Mouse (Mus musculus) midbrain, embryonic 15.5 days (tissue): ENCODE results near the gene Ccdc97. TPM values are rescaled to one million over a fixed set of nuclear protein-coding genes. Genes with fewer than 3 reads are reported as not detected.

Source experiments
- ATAC-seq: fragments of 200-750 bp; cut with Nextera tagmentation; replicated peaks from 2 replicates; pipeline ENCODE4 v1.8.0; 2017; ENCODE audit warnings: moderate TSS enrichment
- H3K27ac ChIP-seq: fragments of 300-500 bp; sonication (generic); 2 replicates; pipeline ENCODE4 v1.5.1; 2015; ENCODE audit warnings: mild to moderate bottlenecking, inconsistent platforms
- H3K27me3 ChIP-seq: fragments of 300-500 bp; sonication (generic); replicated peaks from 2 replicates; pipeline ENCODE4 v1.6.1; 2015; ENCODE audit warnings: inconsistent platforms
- H3K36me3 ChIP-seq: fragments of 300-500 bp; sonication (generic); replicated peaks from 2 replicates; pipeline ENCODE4 v1.6.1; 2015; ENCODE audit warnings: inconsistent platforms
- H3K4me1 ChIP-seq: fragments of 300-500 bp; sonication (generic); 2 replicates; pipeline ENCODE4 v1.6.1; 2015; ENCODE audit warnings: inconsistent platforms
- H3K4me2 ChIP-seq: fragments of 300-500 bp; sonication (generic); 2 replicates; pipeline ENCODE4 v1.6.1; 2015; ENCODE audit warnings: inconsistent platforms, mild to moderate bottlenecking, moderate library complexity
- H3K4me3 ChIP-seq: fragments of 300-500 bp; sonication (generic); 2 replicates; pipeline ENCODE4 v1.5.1; 2015; ENCODE audit warnings: mild to moderate bottlenecking, inconsistent platforms
- H3K9ac ChIP-seq: fragments of 300-500 bp; sonication (generic); 2 replicates; pipeline ENCODE4 v1.6.1; 2015; ENCODE audit warnings: mild to moderate bottlenecking, inconsistent platforms
- H3K9me3 ChIP-seq: fragments of 300-500 bp; sonication (generic); 2 replicates; pipeline ENCODE4 v1.6.1; 2016; ENCODE audit warnings: inconsistent platforms
- WGBS: fragments of 180-500 bp; shearing (Covaris S2); methylation state at CpG from one replicate; pipeline ENCODE4 v1.1.7; 2015; ENCODE audit warnings: mixed read lengths; 5-methylcytosine and 5-hydroxymethylcytosine counted together
- polyA plus RNA-seq: library from polyadenylated mRNA; unstranded; fragments of >200 nt; fragmentation: Nextera tagmentation; extraction: Ambion mirVana; gene quantifications from 2 replicates; pipeline ENCODE4 v1.2.1, GENCODE M21; 2015

Ccdc97 gene
- polyA plus RNA-seq, 1 experiment from 2014 or later, result 40.2 TPM

DNA sequence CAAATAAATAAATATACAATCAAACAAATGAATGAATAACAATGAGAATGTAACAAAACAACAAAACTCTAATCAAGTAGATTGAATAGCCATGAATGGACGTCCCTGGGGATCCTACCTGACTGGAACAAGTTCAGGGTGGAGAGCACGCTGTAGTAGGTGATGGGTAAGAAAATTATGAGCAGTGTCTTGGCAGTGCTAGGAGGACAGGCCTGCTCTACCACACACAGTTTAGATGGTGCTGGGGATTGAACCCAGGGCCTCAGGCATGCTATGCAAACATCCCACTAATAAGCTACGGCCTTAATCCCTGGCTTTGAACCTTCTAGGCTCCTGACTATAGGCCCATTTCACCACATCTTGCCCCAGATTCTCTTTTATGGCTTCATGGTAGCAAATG, 1.4 kb downstream of the Ccdc97 start:
- no peak overlapping the region for H3K27ac ChIP-seq
- H3K36me3 ChIP-seq, result peaks cover 43% of the 10 kb centered on the region
- no peak for ATAC-seq
- 93% methylated on average over 3 of the region's 3 CpGs for WGBS
- 0 out of 2 replicates have a peak overlapping the region, but pooled peaks have one; percentile 76 for H3K4me3 ChIP-seq
- peaks cover 23% of the 10 kb centered on the region for H3K4me1 ChIP-seq
- H3K27me3 ChIP-seq, result no peaks in the 10 kb centered on the region
- no peak overlapping the region for H3K9ac ChIP-seq
- no peaks in the 10 kb centered on the region for H3K9me3 ChIP-seq
- peak overlapping the region; percentile 72; the same call in 1 of the 2 replicates for H3K4me2 ChIP-seq

DNA sequence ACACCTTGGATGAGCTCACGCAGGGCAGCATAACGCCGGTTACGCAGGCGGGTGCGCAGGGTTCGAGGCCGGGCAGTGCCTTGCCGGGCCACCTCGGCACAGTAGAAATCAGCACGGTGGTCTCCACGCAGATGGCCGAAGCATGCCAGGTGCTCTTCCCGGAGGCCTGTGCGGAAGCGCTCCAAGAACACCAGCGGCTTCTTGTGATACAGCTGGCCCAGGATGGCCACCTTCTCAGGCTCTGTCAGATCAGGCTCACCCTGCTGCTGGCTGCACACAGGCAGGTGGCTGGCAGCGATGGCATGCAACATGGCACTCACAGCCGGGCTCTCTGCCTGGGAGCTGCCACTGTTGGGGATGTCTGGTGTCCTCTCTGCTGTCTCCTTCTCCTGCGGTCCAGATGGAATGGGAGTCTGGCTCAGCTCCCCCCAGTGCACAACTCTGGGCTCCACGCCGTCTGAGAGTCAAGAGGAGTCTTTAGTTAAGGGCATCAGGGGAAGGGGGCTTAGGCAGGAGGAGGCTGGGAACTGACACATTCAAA, 3.1 kb downstream of the Ccdc97 start:
- H3K27ac ChIP-seq, result no peak overlapping the region
- H3K9ac ChIP-seq, result no peak overlapping the region
- H3K9me3 ChIP-seq, result no peaks in the 10 kb centered on the region
- no peak overlapping the region for H3K4me2 ChIP-seq
- H3K27me3 ChIP-seq, result no peaks in the 10 kb centered on the region
- no peak overlapping the region for H3K4me3 ChIP-seq
- H3K36me3 ChIP-seq, result peaks cover 34% of the 10 kb centered on the region
- 97% methylated on average over 22 of the region's 22 CpGs for WGBS
- ATAC-seq, result no peak
- H3K4me1 ChIP-seq, result peaks cover 27% of the 10 kb centered on the region

DNA sequence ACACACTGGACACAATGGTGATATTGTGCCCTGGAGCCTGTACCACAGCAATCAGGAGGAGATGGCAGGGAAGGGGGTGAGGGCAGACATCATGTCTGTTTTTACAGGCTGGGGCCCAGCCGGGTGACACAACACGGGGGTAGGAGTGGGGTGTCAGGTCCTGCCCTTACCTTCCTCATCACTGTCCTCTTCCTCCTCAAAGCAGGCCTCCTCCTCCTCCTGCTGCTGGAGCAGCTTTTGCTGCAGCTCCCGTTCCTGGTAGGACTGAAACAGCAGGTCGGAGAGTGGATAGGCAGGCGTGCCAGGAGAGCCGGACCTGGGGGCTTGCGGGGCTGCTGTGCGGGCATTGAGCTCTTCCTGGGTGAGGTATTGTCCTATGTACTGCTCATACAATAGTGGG, 4.3 kb downstream of the Ccdc97 start:
- Histone ChIP-seq H3K4me2 (no peak overlapping the region), H3K36me3 (peaks cover 30% of the 10 kb centered on the region), H3K27me3 (no peaks in the 10 kb centered on the region), H3K9me3 (no peaks in the 10 kb centered on the region), H3K4me3 (no peak overlapping the region), H3K4me1 (peaks cover 36% of the 10 kb centered on the region), H3K9ac (no peak overlapping the region), H3K27ac (no peak overlapping the region)
- ATAC-seq, result no peak
- WGBS, result 96% methylated on average over 8 of the region's 8 CpGs

DNA sequence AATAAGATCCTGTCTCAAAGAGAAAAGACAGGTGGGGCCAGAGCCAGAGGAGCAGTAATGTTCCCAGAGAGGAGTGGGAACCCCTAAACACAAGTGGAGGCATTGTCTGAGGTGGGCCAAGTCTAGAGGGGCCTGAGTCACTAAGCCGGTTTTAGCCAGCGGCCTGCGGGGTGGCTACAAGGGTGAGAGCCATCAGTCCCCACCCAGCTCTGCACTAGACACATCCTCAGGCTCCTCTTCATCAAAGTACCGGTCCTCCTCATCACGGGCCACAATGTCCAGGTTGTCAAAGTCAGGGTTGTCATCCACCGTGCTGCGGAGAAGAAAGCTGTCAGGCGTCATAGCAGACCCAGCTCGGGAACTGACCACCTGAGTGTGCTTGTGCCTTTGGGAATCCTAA, 6.1 kb downstream of the Ccdc97 start:
- H3K4me1 ChIP-seq, result peaks cover 25% of the 10 kb centered on the region
- H3K9ac ChIP-seq, result no peak overlapping the region
- no peak overlapping the region for H3K27ac ChIP-seq
- ATAC-seq, result no peak
- H3K27me3 ChIP-seq, result no peaks in the 10 kb centered on the region
- peaks cover 30% of the 10 kb centered on the region for H3K36me3 ChIP-seq
- WGBS, result 96% methylated on average over 9 of the region's 9 CpGs
- no peak overlapping the region for H3K4me3 ChIP-seq
- H3K4me2 ChIP-seq, result no peak overlapping the region
- H3K9me3 ChIP-seq, result no peaks in the 10 kb centered on the region

DNA sequence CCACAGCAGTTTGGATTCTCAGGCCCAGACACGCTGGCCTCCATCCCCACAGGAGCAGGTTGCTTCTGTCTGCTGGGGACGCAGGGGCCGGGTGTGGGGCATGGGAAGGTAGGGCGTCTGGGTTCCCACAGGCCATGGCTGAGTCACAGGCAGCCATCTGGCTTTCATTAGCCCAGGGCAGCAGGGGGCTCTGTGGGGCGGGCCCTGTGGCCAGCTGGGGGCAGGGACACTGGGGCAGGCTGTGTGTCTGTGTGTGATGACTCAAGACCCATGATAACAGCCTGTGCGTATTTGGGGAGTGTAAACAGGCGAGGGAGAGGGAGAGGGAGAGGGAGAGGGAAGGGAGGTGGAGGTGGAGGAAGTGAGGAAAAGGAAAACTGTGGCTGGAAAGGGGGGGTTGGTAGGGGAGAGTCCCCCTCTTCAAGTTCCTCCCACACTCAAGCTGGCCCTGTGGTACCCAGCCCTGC, 7.1 kb downstream of the Ccdc97 start:
- Histone ChIP-seq H3K4me1 (peaks cover 17% of the 10 kb centered on the region), H3K9me3 (no peaks in the 10 kb centered on the region), H3K4me2 (no peak overlapping the region), H3K4me3 (no peak overlapping the region), H3K9ac (no peak overlapping the region), H3K36me3 (peaks cover 30% of the 10 kb centered on the region), H3K27me3 (no peaks in the 10 kb centered on the region), H3K27ac (no peak overlapping the region)
- 0 out of 2 replicates have a peak, but pooled peaks have one; percentile 15 for ATAC-seq
- WGBS, result 32% methylated on average over 7 of the region's 7 CpGs

DNA sequence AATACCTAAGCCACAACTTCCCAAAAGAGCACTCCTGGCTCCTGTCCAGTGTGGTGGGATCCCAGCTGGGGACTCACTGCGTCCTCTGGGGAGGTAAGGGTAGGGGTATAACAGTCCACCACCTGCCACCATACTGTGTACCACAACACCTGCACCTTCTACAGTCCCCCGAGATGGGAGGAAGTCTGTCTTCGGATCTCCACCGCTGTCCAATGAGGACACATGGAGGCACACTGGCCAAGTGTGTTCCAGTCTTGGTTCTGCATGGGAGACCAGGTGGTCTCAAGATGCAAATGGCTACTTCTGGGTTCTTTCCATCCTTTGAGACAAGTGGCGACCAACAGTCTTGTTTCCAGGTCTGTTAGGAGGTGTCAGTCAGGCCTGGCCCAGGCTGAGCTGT, 7.7 kb downstream of the Ccdc97 start:
- Histone ChIP-seq H3K9ac (no peak overlapping the region), H3K27ac (no peak overlapping the region), H3K4me1 (peaks cover 17% of the 10 kb centered on the region), H3K27me3 (no peaks in the 10 kb centered on the region), H3K4me2 (no peak overlapping the region), H3K9me3 (no peaks in the 10 kb centered on the region), H3K4me3 (no peak overlapping the region), H3K36me3 (peaks cover 29% of the 10 kb centered on the region)
- WGBS, result 60% methylated on average over 5 of the region's 5 CpGs
- ATAC-seq, result no peak

DNA sequence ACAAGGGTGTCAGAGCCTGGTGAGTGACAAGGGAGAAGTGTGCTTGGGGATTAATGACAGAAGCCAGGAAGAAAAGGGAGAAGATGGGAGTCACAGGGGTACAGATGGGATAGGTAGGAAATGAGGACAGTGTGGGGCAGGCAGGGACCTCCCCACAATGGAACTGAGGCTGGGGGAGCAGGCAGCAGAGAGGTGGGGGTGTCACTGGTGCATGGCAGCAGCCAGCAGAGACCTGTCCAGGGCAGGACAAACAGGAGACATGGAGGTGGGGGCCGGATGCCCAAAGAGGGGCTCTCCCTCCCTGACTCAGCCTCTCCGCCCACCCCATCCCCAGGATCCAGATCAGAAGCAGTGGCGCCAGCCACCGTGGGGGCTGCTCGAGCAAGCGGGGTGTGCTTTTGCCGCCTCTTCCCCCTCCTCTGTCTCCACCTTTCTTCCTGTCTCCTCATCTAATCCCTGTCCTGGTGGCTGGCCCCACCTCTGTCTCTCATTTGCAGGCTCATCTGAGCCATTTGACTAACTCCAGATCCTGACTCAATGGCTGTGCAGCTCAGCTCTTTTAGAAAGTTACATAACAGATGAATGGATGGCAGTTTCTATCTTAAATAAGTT, 8.3 kb downstream of the Ccdc97 start:
- 7% methylated on average over 6 of the region's 7 CpGs for WGBS
- H3K9ac ChIP-seq, result peak overlapping the region; percentile 34; the same call in 1 of the 2 replicates
- H3K4me2 ChIP-seq, result peak overlapping the region; percentile 8; the same call in 1 of the 2 replicates
- H3K4me3 ChIP-seq, result no peak overlapping the region
- H3K9me3 ChIP-seq, result no peaks in the 10 kb centered on the region
- H3K27me3 ChIP-seq, result no peaks in the 10 kb centered on the region
- H3K36me3 ChIP-seq, result peaks cover 24% of the 10 kb centered on the region
- no peak overlapping the region for H3K27ac ChIP-seq
- ATAC-seq, result peak; percentile 28; the same call in 1 of the 2 replicates
- H3K4me1 ChIP-seq, result peaks cover 17% of the 10 kb centered on the region

DNA sequence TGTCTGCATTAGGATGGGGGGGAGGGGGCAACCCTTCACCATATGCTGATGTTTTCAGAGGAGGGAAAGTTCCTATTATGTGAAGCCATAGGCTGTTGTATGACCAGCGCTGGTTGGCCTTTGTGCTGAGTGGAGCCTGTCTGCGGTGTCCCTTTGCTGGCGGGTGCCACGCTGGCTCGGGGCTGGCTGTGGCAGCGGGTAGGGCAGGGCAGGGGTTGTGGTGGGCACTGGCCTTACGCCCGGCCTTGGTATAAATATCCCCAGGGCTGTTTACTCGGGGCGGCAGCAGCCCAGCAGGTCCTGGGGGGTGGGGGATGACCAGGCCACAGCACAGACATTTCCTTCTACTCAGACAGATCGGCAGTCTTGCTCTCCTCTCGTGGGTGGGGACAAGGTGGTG, 8.9 kb downstream of the Ccdc97 start:
- Histone ChIP-seq H3K4me1 (peaks cover 20% of the 10 kb centered on the region), H3K4me2 (no peak overlapping the region), H3K27me3 (no peaks in the 10 kb centered on the region), H3K9me3 (no peaks in the 10 kb centered on the region), H3K9ac (peak overlapping the region; percentile 34), H3K4me3 (no peak overlapping the region), H3K27ac (no peak overlapping the region), H3K36me3 (peaks cover 17% of the 10 kb centered on the region)
- peak; percentile 7; the same call in 1 of the 2 replicates for ATAC-seq
- WGBS, result 17% methylated on average over 12 of the region's 12 CpGs

DNA sequence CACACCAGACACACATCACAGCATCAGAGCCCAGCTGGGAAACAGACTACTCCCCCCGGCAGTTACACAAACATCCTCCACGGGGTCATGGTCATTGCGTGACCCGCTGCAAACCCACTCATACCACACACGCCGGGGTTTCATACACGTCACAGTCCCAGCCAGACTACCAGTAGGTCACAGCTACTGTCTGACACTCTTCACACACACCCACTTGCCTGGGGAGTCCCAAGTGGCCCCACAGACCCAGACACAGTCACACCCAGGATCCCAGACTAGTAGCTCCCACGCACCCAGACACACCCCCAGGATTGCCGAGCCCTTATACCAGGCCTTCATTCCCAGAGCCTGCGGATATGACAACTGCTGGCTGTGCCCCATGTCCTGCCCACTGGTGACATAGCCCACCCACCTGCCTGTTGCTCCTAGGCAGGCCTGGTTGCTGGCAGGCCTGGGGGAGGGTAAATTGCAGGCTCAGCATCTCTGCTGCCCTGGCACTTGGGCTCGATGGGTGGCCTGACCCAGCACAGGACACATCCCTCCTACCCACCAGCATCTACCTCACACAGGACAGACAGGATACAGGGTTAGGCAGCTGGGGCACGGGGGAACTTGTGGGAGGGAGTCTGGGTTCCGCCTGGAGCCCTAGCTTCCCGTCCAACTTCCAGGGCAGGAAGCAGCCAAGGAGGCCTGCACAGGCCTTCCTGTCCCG, 11.2 kb downstream of the Ccdc97 start:
- peaks cover 31% of the 10 kb centered on the region for H3K4me1 ChIP-seq
- ATAC-seq, result no peak
- 73% methylated on average over 15 of the region's 15 CpGs for WGBS
- H3K27ac ChIP-seq, result peak overlapping the region; percentile 38; the same call in 1 of the 2 replicates
- H3K4me2 ChIP-seq, result no peak overlapping the region
- H3K36me3 ChIP-seq, result no peaks in the 10 kb centered on the region
- no peak overlapping the region for H3K4me3 ChIP-seq
- H3K9me3 ChIP-seq, result no peaks in the 10 kb centered on the region
- H3K27me3 ChIP-seq, result peaks cover 10% of the 10 kb centered on the region; the same call in 1 of the 2 replicates
- no peak overlapping the region for H3K9ac ChIP-seq

DNA sequence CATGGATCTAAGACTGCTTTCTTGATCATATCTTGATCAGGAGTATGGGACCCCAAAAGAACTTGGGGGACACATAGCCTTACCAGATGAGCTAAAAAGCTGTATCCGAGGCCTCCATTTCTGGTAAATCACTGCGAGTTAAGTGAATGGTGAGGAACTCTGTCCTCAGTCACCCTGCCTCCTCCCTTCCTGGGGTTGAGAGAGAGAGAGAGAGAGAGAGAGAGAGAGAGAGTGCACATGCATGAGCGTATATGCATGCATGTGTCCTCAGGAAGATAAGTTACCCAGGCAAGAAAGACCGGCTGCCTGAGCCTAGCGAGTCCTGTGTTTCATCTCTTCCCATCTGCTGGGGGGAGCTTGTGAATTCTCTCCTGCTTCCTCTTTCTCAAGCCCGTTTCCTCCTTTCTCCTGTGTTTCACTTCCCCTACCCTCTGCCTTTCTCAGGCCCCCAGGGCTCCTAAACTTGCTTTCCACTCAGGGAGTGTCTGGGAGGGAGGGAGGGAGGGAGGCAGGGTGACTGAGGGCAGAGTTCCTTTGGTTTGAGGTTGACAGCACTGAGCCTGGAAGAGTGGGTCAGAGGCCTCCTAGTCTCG, 12.2 kb downstream of the Ccdc97 start:
- no peak overlapping the region for H3K27ac ChIP-seq
- no peak for ATAC-seq
- 71% methylated on average over 7 of the region's 7 CpGs for WGBS
- H3K27me3 ChIP-seq, result peaks cover 10% of the 10 kb centered on the region; the same call in 1 of the 2 replicates
- no peaks in the 10 kb centered on the region for H3K36me3 ChIP-seq
- H3K4me2 ChIP-seq, result no peak overlapping the region
- no peak overlapping the region for H3K9ac ChIP-seq
- H3K4me3 ChIP-seq, result no peak overlapping the region
- peaks cover 31% of the 10 kb centered on the region for H3K4me1 ChIP-seq
- no peaks in the 10 kb centered on the region for H3K9me3 ChIP-seq

DNA sequence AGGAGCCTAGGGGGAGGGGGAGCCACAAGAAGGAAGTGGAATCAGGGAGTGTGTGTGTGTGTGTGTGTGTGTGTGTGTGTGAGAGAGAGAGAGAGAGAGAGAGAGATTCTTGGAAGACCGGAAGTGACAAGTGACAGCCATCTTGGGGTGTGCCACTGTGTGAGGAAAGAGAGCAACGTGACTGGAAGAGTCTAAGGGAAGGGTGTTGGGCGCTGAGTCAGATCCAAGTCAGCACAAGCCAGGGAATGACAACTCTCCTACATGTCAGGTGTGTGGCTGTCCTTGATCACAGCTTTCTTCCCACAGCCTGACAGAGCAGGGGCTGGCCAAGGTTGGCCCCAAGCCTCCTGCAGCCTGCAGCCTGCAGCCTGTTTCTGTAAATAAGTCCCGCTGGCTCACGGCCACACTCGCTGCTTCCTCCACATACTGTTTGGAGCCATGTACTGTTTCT, 13.1 kb downstream of the Ccdc97 start:
- H3K36me3 ChIP-seq, result no peaks in the 10 kb centered on the region
- no peaks in the 10 kb centered on the region for H3K9me3 ChIP-seq
- ATAC-seq, result no peak
- 69% methylated on average over 6 of the region's 6 CpGs for WGBS
- no peak overlapping the region for H3K4me3 ChIP-seq
- H3K27me3 ChIP-seq, result peaks cover 10% of the 10 kb centered on the region; the same call in 1 of the 2 replicates
- H3K4me2 ChIP-seq, result no peak overlapping the region
- H3K27ac ChIP-seq, result no peak overlapping the region
- H3K9ac ChIP-seq, result no peak overlapping the region
- H3K4me1 ChIP-seq, result peaks cover 26% of the 10 kb centered on the region

DNA sequence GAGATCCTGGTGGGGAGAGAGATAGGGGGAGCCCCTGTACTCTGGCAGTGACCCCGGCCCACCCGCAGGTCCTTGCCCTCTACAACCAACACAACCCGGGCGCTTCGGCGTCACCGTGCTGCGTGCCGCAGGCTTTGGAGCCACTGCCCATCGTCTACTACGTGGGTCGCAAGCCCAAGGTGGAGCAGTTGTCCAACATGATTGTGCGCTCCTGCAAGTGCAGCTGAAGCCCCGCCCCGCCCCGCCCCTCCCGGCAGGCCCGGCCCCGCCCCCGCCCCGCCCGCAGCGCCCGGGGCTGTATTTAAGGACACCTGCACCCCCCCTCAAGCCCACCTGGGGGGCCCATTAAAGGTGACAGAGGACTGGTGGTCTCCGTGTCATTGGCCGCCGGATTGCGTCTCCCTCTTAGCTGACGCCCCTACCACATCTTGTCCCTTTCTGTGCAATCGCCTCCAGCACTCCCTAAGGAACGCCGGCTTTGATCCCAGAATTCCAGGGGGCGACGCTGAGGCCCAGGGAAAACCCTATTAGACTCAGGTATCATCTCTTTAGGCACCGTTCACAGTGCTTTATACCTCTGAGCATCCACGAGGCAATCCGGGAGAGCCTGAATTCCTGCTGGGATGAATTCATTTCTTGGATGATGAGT, 14.0 kb downstream of the Ccdc97 start:
- Histone ChIP-seq H3K9me3 (no peaks in the 10 kb centered on the region), H3K4me3 (peak overlapping the region; percentile 39), H3K4me2 (peak overlapping the region; percentile 72), H3K36me3 (no peaks in the 10 kb centered on the region), H3K27ac (no peak overlapping the region), H3K9ac (peak overlapping the region; percentile 35), H3K4me1 (peaks cover 17% of the 10 kb centered on the region), H3K27me3 (peaks cover 10% of the 10 kb centered on the region; the same call in 1 of the 2 replicates)
- 6% methylated on average over 33 of the region's 37 CpGs for WGBS
- ATAC-seq, result peak; percentile 52
